Mouse (Mus musculus): ENCODE data around the gene Erfe.

DNA sequence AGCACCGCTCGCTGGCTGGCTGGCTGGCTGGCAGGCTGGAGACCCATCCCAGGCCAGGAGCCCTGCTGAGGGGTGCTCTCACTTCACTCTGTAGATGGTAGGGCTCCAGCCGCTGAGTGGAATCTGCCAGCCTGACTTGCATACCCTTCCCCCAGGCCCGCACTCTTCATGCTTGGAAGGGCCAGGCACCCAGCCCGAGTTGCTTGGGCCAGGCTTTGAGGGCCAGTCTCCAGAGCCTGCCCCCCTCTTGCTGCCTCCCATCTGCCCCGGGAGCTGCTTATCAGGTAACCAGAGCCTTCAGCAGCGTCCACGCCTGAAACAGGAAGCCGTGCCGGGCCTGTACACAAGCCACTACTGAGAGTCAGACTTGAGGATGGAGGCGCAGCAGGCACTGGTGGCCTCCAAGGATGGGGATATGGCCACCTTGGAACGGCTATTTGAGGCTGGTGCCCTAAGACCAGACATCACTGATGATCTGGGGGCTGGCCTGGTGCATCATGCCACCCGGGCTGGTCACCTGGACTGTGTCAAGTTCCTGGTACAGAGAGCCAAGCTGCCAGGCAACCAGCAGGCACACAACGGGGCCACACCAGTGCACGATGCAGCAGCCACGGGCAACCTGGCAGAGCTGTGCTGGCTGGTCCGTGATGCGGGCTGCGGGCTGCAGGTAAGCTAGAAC is 44.3 kb upstream of the Erfe start, which contains the start of gene Espnl:
- TF ChIP-seq CTCF (IDR thresholded peaks at IDR 0.05; ENCODE audit: borderline replicate concordance, insufficient read depth, low read depth, low read length) (no peak), POLR2A (IDR thresholded peaks at IDR 0.05; ENCODE audit: borderline replicate concordance, insufficient read depth, low read length) (no peak)

Measured in cerebellum, adult 2 months (tissue).